Mouse (Mus musculus) spleen, adult 2 months (tissue): ENCODE measurements around the gene Rad51d.
"Not testable (repeated sequence)": the region's sequence is repeated elsewhere in the genome, so short reads cannot be mapped to it uniquely, and the experiment has no call there.

Experiments
- CTCF ChIP-seq: fragments of 200-500 bp; IDR thresholded peaks from 2 replicates; pipeline ENCODE4 v1.5.1; 2011; ENCODE audit warnings: mild to moderate bottlenecking, inconsistent platforms; ENCODE audit not compliant: insufficient read depth, insufficient read length, insufficient replicate concordance; ENCODE audit errors: extremely low read depth
- POLR2A ChIP-seq: fragments of 200-500 bp; IDR thresholded peaks from 2 replicates; pipeline ENCODE4 v1.6.1; 2011; ENCODE audit warnings: low read depth, low read length, inconsistent platforms

- not testable (repeated sequence) for TF ChIP-seq CTCF, POLR2A
These were observed 40.1 kb upstream of the Rad51d start for GRCm38 (mm10) chr11:82930391-82930955.
